Mouse (Mus musculus) thymus, adult 2 months (tissue): ENCODE results near the gene Acad11.

ENCODE experiments used
- CTCF ChIP-seq: fragments of 200-500 bp; IDR thresholded peaks from 2 replicates; pipeline ENCODE4 v1.5.1; 2012; ENCODE audit warnings: mild to moderate bottlenecking, control low read depth, low read length, moderate library complexity, borderline replicate concordance; ENCODE audit not compliant: control insufficient read depth, poor library complexity, insufficient read depth; ENCODE audit errors: extremely low read depth
- POLR2A ChIP-seq: fragments of 200-500 bp; IDR thresholded peaks from 2 replicates; pipeline ENCODE4 v1.6.1; 2012; ENCODE audit warnings: mild to moderate bottlenecking, low read length, control low read depth, moderate library complexity; ENCODE audit not compliant: control insufficient read depth, poor library complexity, insufficient read depth; ENCODE audit errors: extremely low read depth

GRCm38 (mm10) chr9:104035261-104036015 lies 27.7 kb upstream of the Acad11 start:
- TF ChIP-seq POLR2A (no peak), CTCF (peak; percentile 77; the same call in 1 of the 2 replicates)
